Mouse (Mus musculus): Measurements from ENCODE around the gene St6galnac5.

Gene St6galnac5

GRCm38 (mm10) chr3:152951634-152952545 is 30.2 kb downstream of the St6galnac5 start:
- in situ Hi-C loops (cut with MboI; ENCODE audit: low pct_unique_long_range_greater_than_20kb in 1 of 2, low sequenced_read_pairs in 2 of 2, unreplicated experiment in 1 of 2) = no loop called here

- in situ Hi-C loops (cut with MboI; ENCODE audit: low pct_unique_long_range_greater_than_20kb in 1 of 2, low sequenced_read_pairs in 2 of 2, unreplicated experiment in 1 of 2) = no loop called here
Observed at GRCm38 (mm10) chr3:152950914-152951313, 31.1 kb downstream of the St6galnac5 start.

GRCm38 (mm10) chr3:152950299-152950698 is 31.7 kb downstream of the St6galnac5 start:
- in situ Hi-C loops (cut with MboI; ENCODE audit: low pct_unique_long_range_greater_than_20kb in 1 of 2, low sequenced_read_pairs in 2 of 2, unreplicated experiment in 1 of 2) = no loop called here

- in situ Hi-C loops (cut with MboI; ENCODE audit: low pct_unique_long_range_greater_than_20kb in 1 of 2, low sequenced_read_pairs in 2 of 2, unreplicated experiment in 1 of 2) = no loop called here
Observed at GRCm38 (mm10) chr3:152949233-152949777, 32.7 kb downstream of the St6galnac5 start.

GRCm38 (mm10) chr3:152948556-152948955 is 33.5 kb downstream of the St6galnac5 start:
- in situ Hi-C loops (cut with MboI; ENCODE audit: low pct_unique_long_range_greater_than_20kb in 1 of 2, low sequenced_read_pairs in 2 of 2, unreplicated experiment in 1 of 2) = no loop called here

GRCm38 (mm10) chr3:152947031-152947640 is 34.9 kb downstream of the St6galnac5 start:
- in situ Hi-C loops (cut with MboI; ENCODE audit: low pct_unique_long_range_greater_than_20kb in 1 of 2, low sequenced_read_pairs in 2 of 2, unreplicated experiment in 1 of 2) = no loop called here

GRCm38 (mm10) chr3:152944766-152945165 is 37.3 kb downstream of the St6galnac5 start:
- in situ Hi-C loops (cut with MboI; ENCODE audit: low pct_unique_long_range_greater_than_20kb in 1 of 2, low sequenced_read_pairs in 2 of 2, unreplicated experiment in 1 of 2) = no loop called here

- in situ Hi-C loops (cut with MboI; ENCODE audit: low pct_unique_long_range_greater_than_20kb in 1 of 2, low sequenced_read_pairs in 2 of 2, unreplicated experiment in 1 of 2) = no loop called here
Observed at GRCm38 (mm10) chr3:152942985-152943384, 39.1 kb downstream of the St6galnac5 start.

GRCm38 (mm10) chr3:152941671-152942070 is 40.4 kb downstream of the St6galnac5 start:
- in situ Hi-C loops (cut with MboI; ENCODE audit: low pct_unique_long_range_greater_than_20kb in 1 of 2, low sequenced_read_pairs in 2 of 2, unreplicated experiment in 1 of 2) = no loop called here

GRCm38 (mm10) chr3:152936313-152936712 is 45.7 kb downstream of the St6galnac5 start:
- in situ Hi-C loops (cut with MboI; ENCODE audit: low pct_unique_long_range_greater_than_20kb in 1 of 2, low sequenced_read_pairs in 2 of 2, unreplicated experiment in 1 of 2) = no loop called here

GRCm38 (mm10) chr3:152933737-152934136 is 48.3 kb downstream of the St6galnac5 start:
- in situ Hi-C loops (cut with MboI; ENCODE audit: low pct_unique_long_range_greater_than_20kb in 1 of 2, low sequenced_read_pairs in 2 of 2, unreplicated experiment in 1 of 2) = no loop called here

GRCm38 (mm10) chr3:152932544-152932943 is 49.5 kb downstream of the St6galnac5 start:
- in situ Hi-C loops (cut with MboI; ENCODE audit: low pct_unique_long_range_greater_than_20kb in 1 of 2, low sequenced_read_pairs in 2 of 2, unreplicated experiment in 1 of 2) = no loop called here

GRCm38 (mm10) chr3:152932096-152932495 is 50.0 kb downstream of the St6galnac5 start:
- in situ Hi-C loops (cut with MboI; ENCODE audit: low pct_unique_long_range_greater_than_20kb in 1 of 2, low sequenced_read_pairs in 2 of 2, unreplicated experiment in 1 of 2) = no loop called here

- in situ Hi-C loops (cut with MboI; ENCODE audit: low pct_unique_long_range_greater_than_20kb in 1 of 2, low sequenced_read_pairs in 2 of 2, unreplicated experiment in 1 of 2) = no loop called here
Observed at GRCm38 (mm10) chr3:152931354-152931753, 50.7 kb downstream of the St6galnac5 start.

GRCm38 (mm10) chr3:152929788-152930281 is 52.2 kb downstream of the St6galnac5 start:
- in situ Hi-C loops (cut with MboI; ENCODE audit: low pct_unique_long_range_greater_than_20kb in 1 of 2, low sequenced_read_pairs in 2 of 2, unreplicated experiment in 1 of 2) = no loop called here

GRCm38 (mm10) chr3:152929256-152929787 is 52.7 kb downstream of the St6galnac5 start:
- in situ Hi-C loops (cut with MboI; ENCODE audit: low pct_unique_long_range_greater_than_20kb in 1 of 2, low sequenced_read_pairs in 2 of 2, unreplicated experiment in 1 of 2) = no loop called here

- in situ Hi-C loops (cut with MboI; ENCODE audit: low pct_unique_long_range_greater_than_20kb in 1 of 2, low sequenced_read_pairs in 2 of 2, unreplicated experiment in 1 of 2) = no loop called here
Observed at GRCm38 (mm10) chr3:152928287-152928975, 53.6 kb downstream of the St6galnac5 start.

GRCm38 (mm10) chr3:152926166-152926565 is 55.9 kb downstream of the St6galnac5 start:
- in situ Hi-C loops (cut with MboI; ENCODE audit: low pct_unique_long_range_greater_than_20kb in 1 of 2, low sequenced_read_pairs in 2 of 2, unreplicated experiment in 1 of 2) = no loop called here
